Mouse (Mus musculus): ENCODE measurements around the gene 2010003K11Rik. TPM values are rescaled to one million over a fixed set of nuclear protein-coding genes. Genes with fewer than 3 reads are reported as not detected.

2010003K11Rik gene
- polyA plus RNA-seq, 1 experiment from 2014 or later = 156 TPM

DNA sequence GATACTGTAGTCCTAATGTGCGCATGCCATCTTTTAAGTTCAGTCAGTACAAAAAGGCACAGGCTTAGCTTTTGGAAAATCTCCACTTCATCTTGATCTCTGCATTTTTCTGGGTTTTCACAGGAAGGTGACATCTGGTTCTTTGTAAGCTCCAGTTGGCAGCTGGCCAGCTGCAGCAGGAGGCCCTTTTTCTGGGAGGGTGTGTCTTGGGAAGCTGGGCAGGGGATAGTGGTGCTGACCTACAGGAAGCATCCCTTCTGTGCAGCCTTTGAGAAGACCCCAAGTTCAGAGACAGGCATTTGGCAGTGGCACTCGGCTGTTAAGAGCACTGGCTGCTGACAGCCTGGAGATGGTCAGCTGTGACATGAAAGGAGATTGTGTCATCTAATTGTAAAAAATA, 17.4 kb upstream of the 2010003K11Rik start:
- Histone ChIP-seq H3K4me1 (replicated peaks; ENCODE audit: control insufficient read depth, insufficient read depth, low read length) (no peaks in the 10 kb centered on the region), H3K9me3 (ENCODE audit: control insufficient read depth) (no peaks in the 10 kb centered on the region), H3K27me3 (replicated peaks; ENCODE audit: control insufficient read depth, insufficient read depth, low read length) (no peaks in the 10 kb centered on the region; the same call in 1 of the 2 replicates), H3K4me3 (ENCODE audit: low read depth, low read length) (no peak overlapping the region), H3K4me2 (replicated peaks; ENCODE audit: low read depth) (no peak overlapping the region), H3K9ac (ENCODE audit: low read depth, low read length) (no peak overlapping the region), H3K36me3 (ENCODE audit: control insufficient read depth, insufficient read depth) (no peaks in the 10 kb centered on the region), H3K27ac (ENCODE audit: low read depth, low read length) (no peak overlapping the region)
- 0 out of 2 replicates have a peak, but pooled peaks have one; percentile 36 for ATAC-seq
- WGBS = 59% methylated on average over 2 of the region's 2 CpGs
- TF ChIP-seq CTCF (IDR thresholded peaks at IDR 0.05; ENCODE audit: low read depth) = no peak

DNA sequence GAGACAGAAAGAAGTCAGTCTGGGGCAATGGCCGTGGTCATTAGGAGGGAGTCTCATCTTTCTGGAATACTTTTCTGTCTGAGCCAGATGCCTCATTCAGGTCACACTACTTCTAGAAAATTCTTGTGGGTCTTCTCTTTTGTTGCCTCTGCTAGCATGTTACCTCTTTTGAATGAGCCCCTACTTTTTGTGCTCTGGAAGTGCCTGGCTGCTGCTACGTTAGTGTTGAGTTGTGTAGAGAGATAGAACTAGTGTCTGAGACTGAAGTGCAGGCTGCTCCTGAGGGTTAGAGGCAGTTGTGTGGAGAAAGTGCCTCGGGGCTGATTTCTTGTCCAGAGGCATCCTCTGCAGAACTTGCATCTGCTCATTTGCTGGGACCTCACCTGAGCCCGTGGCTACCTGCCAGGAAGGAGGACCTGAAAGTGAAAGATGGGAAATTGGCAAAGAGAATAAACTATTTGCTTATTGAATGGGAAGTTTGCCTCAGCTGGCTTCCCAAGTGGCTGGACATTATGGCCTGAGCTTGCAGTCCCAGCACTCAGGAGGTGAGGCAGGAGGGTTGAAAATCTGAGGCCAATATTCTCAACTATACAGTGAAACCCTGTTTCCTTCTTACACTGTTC, 15.0 kb upstream of the 2010003K11Rik start:
- Histone ChIP-seq H3K4me2 (replicated peaks; ENCODE audit: low read depth) (no peak overlapping the region), H3K9ac (ENCODE audit: low read depth, low read length) (no peak overlapping the region), H3K36me3 (ENCODE audit: control insufficient read depth, insufficient read depth) (no peaks in the 10 kb centered on the region), H3K4me1 (replicated peaks; ENCODE audit: control insufficient read depth, insufficient read depth, low read length) (no peaks in the 10 kb centered on the region), H3K27me3 (replicated peaks; ENCODE audit: control insufficient read depth, insufficient read depth, low read length) (no peaks in the 10 kb centered on the region; the same call in 1 of the 2 replicates), H3K4me3 (ENCODE audit: low read depth, low read length) (no peak overlapping the region), H3K27ac (ENCODE audit: low read depth, low read length) (no peak overlapping the region), H3K9me3 (ENCODE audit: control insufficient read depth) (no peaks in the 10 kb centered on the region)
- WGBS = 65% methylated on average over 4 of the region's 4 CpGs
- ATAC-seq = no peak
- no peak for TF ChIP-seq CTCF (IDR thresholded peaks at IDR 0.05; ENCODE audit: low read depth)

- 7% methylated on average over 13 of the region's 13 CpGs for WGBS
- peak overlapping the region; percentile 63 for H3K4me3 ChIP-seq (ENCODE audit: low read depth, low read length)
- no peak for ATAC-seq
- no peaks in the 10 kb centered on the region for H3K9me3 ChIP-seq (ENCODE audit: control insufficient read depth)
- no peak overlapping the region for H3K27ac ChIP-seq (ENCODE audit: low read depth, low read length)
- peak overlapping the region; percentile 90 for H3K4me2 ChIP-seq (replicated peaks; ENCODE audit: low read depth)
- no peaks in the 10 kb centered on the region; the same call in 1 of the 2 replicates for H3K27me3 ChIP-seq (replicated peaks; ENCODE audit: control insufficient read depth, insufficient read depth, low read length)
- TF ChIP-seq CTCF (IDR thresholded peaks at IDR 0.05; ENCODE audit: low read depth) = no peak
- H3K9ac ChIP-seq (ENCODE audit: low read depth, low read length) = peak overlapping the region; percentile 47; the same call in 1 of the 2 replicates
- H3K4me1 ChIP-seq (replicated peaks; ENCODE audit: control insufficient read depth, insufficient read depth, low read length) = no peaks in the 10 kb centered on the region
- no peaks in the 10 kb centered on the region for H3K36me3 ChIP-seq (ENCODE audit: control insufficient read depth, insufficient read depth)
Observed at GRCm38 (mm10) chr19:4511116-4511841, 12.9 kb upstream of the 2010003K11Rik start.

DNA sequence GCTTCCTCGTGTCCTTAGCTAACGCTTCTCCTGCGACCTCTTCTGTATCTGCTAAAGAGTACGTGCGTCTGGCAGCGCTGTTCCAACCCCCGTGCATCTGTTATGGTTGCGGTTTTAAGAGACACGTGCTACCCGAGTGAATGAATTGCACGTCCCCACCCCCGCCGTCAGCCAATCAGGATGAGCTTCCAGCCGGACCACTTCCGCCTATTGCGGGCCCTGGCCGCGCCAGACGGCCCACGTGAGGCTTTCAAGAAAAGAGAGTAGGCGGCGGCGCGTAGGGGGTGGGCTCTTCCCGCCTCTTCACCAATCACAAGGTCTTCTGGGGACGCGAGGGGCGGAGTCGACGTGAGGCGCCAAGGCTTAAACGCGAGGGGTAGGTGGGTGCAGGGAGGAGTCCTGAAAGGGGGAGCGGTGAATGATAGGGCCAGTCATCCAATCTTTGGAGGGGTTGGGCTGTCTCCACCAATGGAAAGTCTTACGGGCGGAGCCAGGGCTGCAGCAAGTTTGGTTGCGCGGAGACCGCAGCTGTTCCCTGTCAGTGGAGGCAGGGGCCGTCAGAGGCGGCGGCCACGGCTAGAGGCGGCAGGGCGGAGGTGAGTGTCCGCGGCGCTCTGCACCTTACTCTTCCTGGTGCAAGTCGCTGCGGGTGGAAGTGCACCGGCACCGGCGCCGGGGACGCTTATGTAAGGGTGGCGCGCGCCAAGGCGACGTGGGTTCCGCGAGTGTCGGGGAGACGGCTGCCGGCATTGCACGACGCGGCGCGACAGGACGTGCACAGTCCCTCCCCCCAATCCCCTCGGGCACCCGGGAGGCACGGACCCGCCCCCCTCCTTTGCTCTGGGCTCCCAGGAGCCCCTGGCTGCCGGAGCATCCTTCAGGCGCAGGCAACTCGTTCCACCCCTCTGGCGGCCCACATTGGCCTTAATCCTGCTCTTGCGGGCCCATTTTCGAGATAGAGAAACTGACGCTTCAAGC, 11.9 kb upstream of the 2010003K11Rik start, which contains the start of gene Pcx:
Pcx (plus strand) TSS at position 487 of the 978 bp plus-strand sequence.
- peak within 1 kb of the TSS; percentile 90 for H3K4me2 ChIP-seq (replicated peaks; ENCODE audit: low read depth)
- peak; percentile 99 for ATAC-seq
- H3K4me1 ChIP-seq (replicated peaks; ENCODE audit: control insufficient read depth, insufficient read depth, low read length) = no peaks in the 10 kb centered on the region
- TF ChIP-seq CTCF (IDR thresholded peaks at IDR 0.05; ENCODE audit: low read depth) = 0 out of 2 replicates have a peak, but pooled peaks have one; percentile 1
- H3K9ac ChIP-seq (ENCODE audit: low read depth, low read length) = peak within 1 kb of the TSS; percentile 47; the same call in 1 of the 2 replicates
- H3K36me3 ChIP-seq (ENCODE audit: control insufficient read depth, insufficient read depth) = no peaks in the 10 kb centered on the region
- no peaks in the 10 kb centered on the region; the same call in 1 of the 2 replicates for H3K27me3 ChIP-seq (replicated peaks; ENCODE audit: control insufficient read depth, insufficient read depth, low read length)
- no peaks in the 10 kb centered on the region for H3K9me3 ChIP-seq (ENCODE audit: control insufficient read depth)
- H3K27ac ChIP-seq (ENCODE audit: low read depth, low read length) = no peak within 1 kb of the TSS
- H3K4me3 ChIP-seq (ENCODE audit: low read depth, low read length) = peak within 1 kb of the TSS; percentile 63
- under 1% methylated on average over 71 of the region's 82 CpGs for WGBS

GRCm38 (mm10) chr19:4507746-4508145, 9.4 kb upstream of the 2010003K11Rik start:
- 36% methylated on average over 3 of the region's 3 CpGs for WGBS
- Histone ChIP-seq H3K4me2 (replicated peaks; ENCODE audit: low read depth) (no peak overlapping the region), H3K9me3 (ENCODE audit: control insufficient read depth) (no peaks in the 10 kb centered on the region), H3K27me3 (replicated peaks; ENCODE audit: control insufficient read depth, insufficient read depth, low read length) (no peaks in the 10 kb centered on the region; the same call in 1 of the 2 replicates), H3K9ac (ENCODE audit: low read depth, low read length) (no peak overlapping the region), H3K36me3 (ENCODE audit: control insufficient read depth, insufficient read depth) (no peaks in the 10 kb centered on the region), H3K4me3 (ENCODE audit: low read depth, low read length) (no peak overlapping the region), H3K27ac (ENCODE audit: low read depth, low read length) (no peak overlapping the region), H3K4me1 (replicated peaks; ENCODE audit: control insufficient read depth, insufficient read depth, low read length) (no peaks in the 10 kb centered on the region)
- TF ChIP-seq CTCF (IDR thresholded peaks at IDR 0.05; ENCODE audit: low read depth) = no peak
- ATAC-seq = no peak

All from intestine, postnatal 0 days (tissue).